Mouse (Mus musculus): ENCODE data around the gene Arhgap9. TPM values are rescaled to one million over a fixed set of nuclear protein-coding genes. Genes with fewer than 3 reads are reported as not detected.

Arhgap9 gene
- total and polyA plus RNA-seq, 3 experiments: 32.4 to 44.7 (median 33.7) TPM

DNA sequence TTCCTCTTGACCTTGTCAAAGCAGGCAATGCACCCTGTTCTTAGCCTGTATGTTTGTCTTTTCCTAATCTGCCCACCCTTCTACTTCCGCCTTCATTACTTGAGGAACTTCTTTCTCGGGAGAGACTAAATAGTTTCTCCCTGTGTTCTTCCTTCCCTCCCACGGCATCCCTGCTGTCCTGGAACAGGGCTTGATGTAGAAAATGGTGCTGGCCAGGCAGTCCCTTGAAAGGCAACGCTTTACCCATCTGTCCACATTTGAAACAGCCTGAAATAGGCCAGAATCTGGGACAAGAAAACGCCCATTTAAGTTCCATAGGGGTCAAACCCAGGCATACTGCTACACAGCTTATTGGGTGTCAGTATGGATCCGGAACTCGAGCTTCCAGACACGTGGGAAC, 28.0 kb downstream of the Arhgap9 start:
- no peak for TF ChIP-seq CTCF (conservative IDR thresholded peaks at IDR 0.05 in 1 of 2, IDR thresholded peaks at IDR 0.05 in 1 of 2; ENCODE audit: low read depth in 2 of 2, low read length in 2 of 2)
- TF ChIP-seq SMC3 (IDR thresholded peaks at IDR 0.05; ENCODE audit: low read depth, low read length): no peak
- TF ChIP-seq TBP (conservative IDR thresholded peaks at IDR 0.05; ENCODE audit: low read depth, low read length): no peak
- no peak for TF ChIP-seq MEF2A (IDR thresholded peaks at IDR 0.05; ENCODE audit: borderline replicate concordance, low read depth, low read length)
- no peak for TF ChIP-seq MYC (IDR thresholded peaks at IDR 0.05; ENCODE audit: low read depth, low read length)
- TF ChIP-seq SIN3A (IDR thresholded peaks at IDR 0.05; ENCODE audit: low read length): no peak
- TF ChIP-seq CHD1 (IDR thresholded peaks at IDR 0.05; ENCODE audit: low read depth, low read length): no peak
- TF ChIP-seq USF2 (conservative IDR thresholded peaks at IDR 0.05; ENCODE audit: low read depth, low read length): no peak
- no peak for TF ChIP-seq RCOR1 (conservative IDR thresholded peaks at IDR 0.05; ENCODE audit: low read depth, low read length)
- no peak for TF ChIP-seq RAD21 (IDR thresholded peaks at IDR 0.05; ENCODE audit: low read depth, low read length)
- no peak for TF ChIP-seq MAX (IDR thresholded peaks at IDR 0.05; ENCODE audit: low read length)
- TF ChIP-seq ZC3H11A (IDR thresholded peaks at IDR 0.05; ENCODE audit: low read depth, low read length): no peak
- no peak for TF ChIP-seq ZMIZ1 (IDR thresholded peaks at IDR 0.05; ENCODE audit: low read depth, low read length)
- TF ChIP-seq GABPA (IDR thresholded peaks at IDR 0.05; ENCODE audit: insufficient replicate concordance, low read depth, low read length): no peak
- TF ChIP-seq MXI1 (IDR thresholded peaks at IDR 0.05; ENCODE audit: low read depth, low read length): no peak
- TF ChIP-seq TCF12 (IDR thresholded peaks at IDR 0.05; ENCODE audit: low read depth, low read length): no peak
- no peak for TF ChIP-seq JUN (IDR thresholded peaks at IDR 0.05; ENCODE audit: insufficient read depth, low read depth, low read length)
- TF ChIP-seq ELF1 (IDR thresholded peaks at IDR 0.05; ENCODE audit: low read depth, low read length): no peak
- TF ChIP-seq USF1 (IDR thresholded peaks at IDR 0.05; ENCODE audit: low read depth, low read length): no peak
- TF ChIP-seq HCFC1 (IDR thresholded peaks at IDR 0.05; ENCODE audit: low read depth, low read length): no peak
- H3K4me3 ChIP-seq (replicated peaks in 1 of 3; ENCODE audit: low read depth in 2 of 3, low read length in 2 of 3, poor library complexity in 1 of 3): peak overlapping the region in 2 of 3 experiments; percentile 62 to 86
- H3K4me2 ChIP-seq (ENCODE audit: insufficient read depth, low read depth, poor library complexity, severe bottlenecking): peak overlapping the region; percentile 73; the same call in 1 of the 2 replicates
- peaks cover 3 to 17% of the 10 kb centered on the region in 2 experiments for H3K36me3 ChIP-seq (replicated peaks in 1 of 2; ENCODE audit: control insufficient read depth in 1 of 2, insufficient read depth in 1 of 2, low read length in 1 of 2)
- no peak overlapping the region for H3K27ac ChIP-seq (ENCODE audit: insufficient read depth, low read depth)
- H3K79me2 ChIP-seq (replicated peaks; ENCODE audit: control insufficient read depth, extremely low read depth, insufficient read depth, poor library complexity, severe bottlenecking): no peaks in the 10 kb centered on the region
- in situ Hi-C loops (cut with MboI; ENCODE audit: low pct_ligation_motif_present, low pct_unique_long_range_greater_than_20kb, low sequenced_read_pairs) (no loop called here), dilution Hi-C loops (cut with MboI; ENCODE audit: extremely low pct_ligation_motif_present, extremely low pct_unique_long_range_greater_than_20kb, low sequenced_read_pairs) (no loop called here)
- H3K9me3 ChIP-seq (replicated peaks; ENCODE audit: low read length): peaks cover 8% of the 10 kb centered on the region
- no peak overlapping the region for H3K9ac ChIP-seq (ENCODE audit: insufficient read depth, low read depth)
- peaks cover 5% of the 10 kb centered on the region for H3K27me3 ChIP-seq (replicated peaks)
- H3K4me1 ChIP-seq (ENCODE audit: control insufficient read depth in 1 of 2, insufficient read depth in 2 of 2): peaks cover 19 to 32% of the 10 kb centered on the region in 2 experiments
- no peak for DNase-seq (ENCODE audit: extremely low read depth)

DNA sequence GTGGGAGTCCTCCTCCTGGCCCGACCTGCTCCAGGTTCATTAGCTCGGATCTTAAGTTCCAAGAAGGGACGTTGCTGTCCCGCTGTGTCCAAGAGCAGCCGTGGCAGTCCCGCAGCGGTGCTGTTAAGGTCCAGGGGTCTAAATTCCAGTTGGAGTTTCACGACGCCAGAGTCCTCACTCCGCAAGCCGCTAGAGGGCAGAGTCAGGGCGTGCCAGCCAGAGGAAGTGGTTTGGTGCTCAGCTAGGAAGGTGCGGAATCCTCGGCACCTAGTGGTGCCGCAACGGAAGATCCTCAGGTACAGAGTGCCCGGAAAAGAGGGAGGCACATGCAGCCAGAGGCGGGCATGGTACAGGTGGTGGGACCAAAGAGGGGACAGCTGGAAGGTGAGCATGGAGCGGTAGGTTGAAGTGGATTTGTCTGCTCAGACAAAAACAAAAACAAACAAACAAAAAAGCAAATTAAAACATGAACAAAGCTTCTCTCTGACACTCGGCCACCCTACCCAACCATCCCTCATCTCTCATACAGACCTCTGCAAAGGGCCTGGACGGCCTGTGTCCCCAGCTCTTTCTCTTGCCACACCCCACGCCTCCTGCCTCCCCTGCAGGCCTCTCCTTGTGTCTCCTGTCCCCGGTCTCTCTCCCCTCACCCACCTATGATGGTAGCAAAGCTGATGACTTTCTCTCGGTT, 29.0 kb downstream of the Arhgap9 start:
- DNase-seq (ENCODE audit: extremely low read depth): peak; percentile 81
- Histone ChIP-seq H3K4me2 (ENCODE audit: insufficient read depth, low read depth, poor library complexity, severe bottlenecking) (peak overlapping the region; percentile 73; the same call in 1 of the 2 replicates), H3K27ac (ENCODE audit: insufficient read depth, low read depth) (peak overlapping the region; percentile 88), H3K79me2 (replicated peaks; ENCODE audit: control insufficient read depth, extremely low read depth, insufficient read depth, poor library complexity, severe bottlenecking) (no peaks in the 10 kb centered on the region), H3K4me1 (ENCODE audit: control insufficient read depth in 1 of 2, insufficient read depth in 2 of 2) (peaks cover 19 to 38% of the 10 kb centered on the region in 2 experiments), H3K9me3 (replicated peaks; ENCODE audit: low read length) (peaks cover 3% of the 10 kb centered on the region), H3K9ac (ENCODE audit: insufficient read depth, low read depth) (peak overlapping the region; percentile 95), H3K36me3 (replicated peaks in 1 of 2; ENCODE audit: control insufficient read depth in 1 of 2, insufficient read depth in 1 of 2, low read length in 1 of 2) (peaks cover 7 to 25% of the 10 kb centered on the region in 2 experiments), H3K4me3 (replicated peaks in 1 of 3; ENCODE audit: low read depth in 2 of 3, low read length in 2 of 3, poor library complexity in 1 of 3) (peak overlapping the region; percentile 62 to 86 (median 72)), H3K27me3 (replicated peaks) (no peaks in the 10 kb centered on the region)
- dilution Hi-C loops (cut with MboI; ENCODE audit: extremely low pct_ligation_motif_present, extremely low pct_unique_long_range_greater_than_20kb, low sequenced_read_pairs) (no loop called here), in situ Hi-C loops (cut with MboI; ENCODE audit: low pct_ligation_motif_present, low pct_unique_long_range_greater_than_20kb, low sequenced_read_pairs) (no loop called here)
- peak; percentile 84 for TF ChIP-seq BHLHE40 (IDR thresholded peaks at IDR 0.05; ENCODE audit: low read depth, low read length)
- peak; percentile 38 to 90; a peak in 3 of 4 replicates for TF ChIP-seq CTCF (conservative IDR thresholded peaks at IDR 0.05 in 1 of 2, IDR thresholded peaks at IDR 0.05 in 1 of 2; ENCODE audit: low read depth in 2 of 2, low read length in 2 of 2)
- 0 out of 2 replicates have a peak, but pooled peaks have one; percentile 8 for TF ChIP-seq CHD1 (IDR thresholded peaks at IDR 0.05; ENCODE audit: low read depth, low read length)
- TF ChIP-seq RAD21 (IDR thresholded peaks at IDR 0.05; ENCODE audit: low read depth, low read length): peak; percentile 64
- peak; percentile 78 for TF ChIP-seq SIN3A (IDR thresholded peaks at IDR 0.05; ENCODE audit: low read length)
- TF ChIP-seq ELF1 (IDR thresholded peaks at IDR 0.05; ENCODE audit: low read depth, low read length): peak; percentile 68
- no peak for TF ChIP-seq ZMIZ1 (IDR thresholded peaks at IDR 0.05; ENCODE audit: low read depth, low read length)
- TF ChIP-seq MEF2A (IDR thresholded peaks at IDR 0.05; ENCODE audit: borderline replicate concordance, low read depth, low read length): peak; percentile 59
- 0 out of 2 replicates have a peak, but pooled peaks have one; percentile 8 for TF ChIP-seq CHD2 (IDR thresholded peaks at IDR 0.05; ENCODE audit: low read length)
- peak; percentile 79 for TF ChIP-seq MAX (IDR thresholded peaks at IDR 0.05; ENCODE audit: low read length)
- TF ChIP-seq HCFC1 (IDR thresholded peaks at IDR 0.05; ENCODE audit: low read depth, low read length): peak; percentile 67
- no peak for TF ChIP-seq IRF4 (IDR thresholded peaks at IDR 0.05; ENCODE audit: low read depth, low read length)
- TF ChIP-seq MYC (IDR thresholded peaks at IDR 0.05; ENCODE audit: low read depth, low read length): peak; percentile 88
- TF ChIP-seq MXI1 (IDR thresholded peaks at IDR 0.05; ENCODE audit: low read depth, low read length): peak; percentile 51; the same call in 1 of the 2 replicates
- no peak for TF ChIP-seq USF2 (conservative IDR thresholded peaks at IDR 0.05; ENCODE audit: low read depth, low read length)
- peak; percentile 60 for TF ChIP-seq NELFE (IDR thresholded peaks at IDR 0.05; ENCODE audit: low read depth, low read length)
- TF ChIP-seq USF1 (IDR thresholded peaks at IDR 0.05; ENCODE audit: low read depth, low read length): no peak
- TF ChIP-seq ZC3H11A (IDR thresholded peaks at IDR 0.05; ENCODE audit: low read depth, low read length): no peak
- peak; percentile 45 for TF ChIP-seq ETS1 (conservative IDR thresholded peaks at IDR 0.05; ENCODE audit: low read depth, low read length)
- peak; percentile 64 for TF ChIP-seq SMC3 (IDR thresholded peaks at IDR 0.05; ENCODE audit: low read depth, low read length)
- no peak for TF ChIP-seq UBTF (IDR thresholded peaks at IDR 0.05; ENCODE audit: low read depth, low read length)
- peak; percentile 57; the same call in 1 of the 2 replicates for TF ChIP-seq MAZ (IDR thresholded peaks at IDR 0.05; ENCODE audit: low read depth, low read length)

All from CH12.LX (cell line).